Mouse (Mus musculus) limb, embryonic 12.5 days (tissue): Measurements from ENCODE around the gene Ubox5. TPM values are rescaled to one million over a fixed set of nuclear protein-coding genes. Genes with fewer than 3 reads are reported as not detected.
A peak's percentile ranks its signal among the peaks of the same experiment; 100 is the strongest.

ENCODE experiments used
- ATAC-seq: fragments of 200-750 bp; cut with Nextera tagmentation; 2 replicates; pipeline ENCODE4 v1.8.0; 2017; ENCODE audit warnings: low read depth, moderate TSS enrichment; ENCODE audit not compliant: insufficient number of reproducible peaks, insufficient read depth, low FRiP score, low TSS enrichment
- H3K27ac ChIP-seq: fragments of 300-500 bp; sonication (generic); 2 replicates; pipeline ENCODE4 v1.5.1; 2016; ENCODE audit warnings: mild to moderate bottlenecking, moderate library complexity
- H3K27me3 ChIP-seq: fragments of 300-500 bp; sonication (generic); 2 replicates; pipeline ENCODE4 v1.6.1; 2016; ENCODE audit warnings: mild to moderate bottlenecking, moderate library complexity
- H3K36me3 ChIP-seq: fragments of 300-500 bp; sonication (generic); 2 replicates; pipeline ENCODE4 v1.6.1; 2016; ENCODE audit warnings: mild to moderate bottlenecking, moderate library complexity
- H3K4me1 ChIP-seq: fragments of 300-500 bp; sonication (generic); replicated peaks from 2 replicates; pipeline ENCODE4 v1.6.1; 2016
- H3K4me2 ChIP-seq: fragments of 300-500 bp; sonication (generic); 2 replicates; pipeline ENCODE4 v1.6.1; 2016; ENCODE audit warnings: mild to moderate bottlenecking, moderate library complexity
- H3K4me3 ChIP-seq: fragments of 300-500 bp; sonication (generic); replicated peaks from 2 replicates; pipeline ENCODE4 v1.5.1; 2016; ENCODE audit warnings: mild to moderate bottlenecking
- H3K9ac ChIP-seq: fragments of 300-500 bp; sonication (generic); replicated peaks from 2 replicates; pipeline ENCODE4 v1.6.1; 2016; ENCODE audit warnings: mild to moderate bottlenecking, moderate library complexity
- H3K9me3 ChIP-seq: fragments of 300-500 bp; sonication (generic); 2 replicates; pipeline ENCODE4 v1.6.1; 2016; ENCODE audit warnings: mild to moderate bottlenecking, moderate library complexity
- WGBS: fragments of 180-500 bp; shearing (Covaris S2); methylation state at CpG from one replicate; pipeline ENCODE4 v1.1.7; 2016; 5-methylcytosine and 5-hydroxymethylcytosine counted together
- polyA plus RNA-seq: library from polyadenylated mRNA; unstranded; fragments of >200 nt; fragmentation: Nextera tagmentation; extraction: Ambion mirVana; gene quantifications from 2 replicates; pipeline ENCODE4 v1.2.1, GENCODE M21; 2016

The Ubox5 gene
- polyA plus RNA-seq, 1 experiment from 2014 or later = 16.0 TPM

- peaks cover 45% of the 10 kb centered on the region for H3K36me3 ChIP-seq
- H3K9ac ChIP-seq = no peak overlapping the region
- no peaks in the 10 kb centered on the region for H3K27me3 ChIP-seq
- H3K9me3 ChIP-seq = no peaks in the 10 kb centered on the region
- no peak overlapping the region for H3K4me3 ChIP-seq
- no peak overlapping the region for H3K4me2 ChIP-seq
- H3K4me1 ChIP-seq = no peaks in the 10 kb centered on the region
- 96% methylated on average over 2 of the region's 2 CpGs for WGBS
- no peak for ATAC-seq
- no peak overlapping the region for H3K27ac ChIP-seq
These were observed 38.8 kb downstream of the Ubox5 start for GRCm38 (mm10) chr2:130591016-130591415.

- H3K27me3 ChIP-seq = peaks cover 12% of the 10 kb centered on the region; the same call in 1 of the 2 replicates
- no peaks in the 10 kb centered on the region for H3K4me1 ChIP-seq
- WGBS = 93% methylated on average over 2 of the region's 2 CpGs
- H3K36me3 ChIP-seq = peaks cover 32% of the 10 kb centered on the region
- no peak for ATAC-seq
- H3K9me3 ChIP-seq = no peaks in the 10 kb centered on the region
- no peak overlapping the region for H3K9ac ChIP-seq
- H3K4me3 ChIP-seq = no peak overlapping the region
- no peak overlapping the region for H3K27ac ChIP-seq
- no peak overlapping the region for H3K4me2 ChIP-seq
These were observed 40.1 kb downstream of the Ubox5 start for GRCm38 (mm10) chr2:130589761-130590160.

- Histone ChIP-seq H3K9ac (no peak overlapping the region), H3K27me3 (peaks cover 18% of the 10 kb centered on the region), H3K4me3 (no peak overlapping the region), H3K4me1 (no peaks in the 10 kb centered on the region), H3K4me2 (no peak overlapping the region), H3K27ac (no peak overlapping the region), H3K9me3 (no peaks in the 10 kb centered on the region), H3K36me3 (peaks cover 31% of the 10 kb centered on the region)
- 83% methylated on average over 4 of the region's 4 CpGs for WGBS
- no peak for ATAC-seq
These were observed 40.7 kb downstream of the Ubox5 start for GRCm38 (mm10) chr2:130589157-130589556.

GRCm38 (mm10) chr2:130588373-130588772 is 41.5 kb downstream of the Ubox5 start:
- Histone ChIP-seq H3K9ac (no peak overlapping the region), H3K4me3 (no peak overlapping the region), H3K36me3 (peaks cover 26% of the 10 kb centered on the region), H3K4me1 (no peaks in the 10 kb centered on the region), H3K4me2 (no peak overlapping the region), H3K27me3 (peaks cover 24% of the 10 kb centered on the region), H3K9me3 (no peaks in the 10 kb centered on the region), H3K27ac (no peak overlapping the region)
- no peak for ATAC-seq
- WGBS = 76% methylated on average over 2 of the region's 2 CpGs

GRCm38 (mm10) chr2:130586016-130586415 is 43.8 kb downstream of the Ubox5 start:
- no peak overlapping the region for H3K4me3 ChIP-seq
- ATAC-seq = no peak
- 81% methylated on average over 6 of the region's 6 CpGs for WGBS
- peaks cover 2% of the 10 kb centered on the region for H3K4me1 ChIP-seq
- no peak overlapping the region for H3K9ac ChIP-seq
- H3K9me3 ChIP-seq = no peaks in the 10 kb centered on the region
- H3K27ac ChIP-seq = no peak overlapping the region
- H3K27me3 ChIP-seq = peaks cover 48% of the 10 kb centered on the region
- H3K36me3 ChIP-seq = peaks cover 10% of the 10 kb centered on the region
- H3K4me2 ChIP-seq = no peak overlapping the region

- H3K36me3 ChIP-seq = no peaks in the 10 kb centered on the region
- H3K4me1 ChIP-seq = peaks cover 8% of the 10 kb centered on the region
- peaks cover 68% of the 10 kb centered on the region for H3K27me3 ChIP-seq
- no peaks in the 10 kb centered on the region for H3K9me3 ChIP-seq
- H3K27ac ChIP-seq = no peak overlapping the region
- no peak overlapping the region for H3K4me3 ChIP-seq
- ATAC-seq = no peak
- 83% methylated on average over 10 of the region's 10 CpGs for WGBS
- H3K4me2 ChIP-seq = no peak overlapping the region
- H3K9ac ChIP-seq = no peak overlapping the region
These were observed 45.8 kb downstream of the Ubox5 start for GRCm38 (mm10) chr2:130583902-130584560.

GRCm38 (mm10) chr2:130582552-130582951 is 47.3 kb downstream of the Ubox5 start, which contains the start of gene Avp:
TSS of gene Avp (minus strand) at chr2:130582554.
- Histone ChIP-seq H3K4me1 (peaks cover 10% of the 10 kb centered on the region), H3K36me3 (no peaks in the 10 kb centered on the region), H3K4me2 (peak within 1 kb of the TSS; percentile 59; the same call in 1 of the 2 replicates), H3K9ac (no peak within 1 kb of the TSS), H3K27me3 (peaks cover 83% of the 10 kb centered on the region), H3K4me3 (no peak within 1 kb of the TSS; the same call in 1 of the 2 replicates), H3K9me3 (no peaks in the 10 kb centered on the region; the same call in 1 of the 2 replicates), H3K27ac (no peak within 1 kb of the TSS)
- 37% methylated on average over 10 of the region's 10 CpGs for WGBS
- no peak for ATAC-seq

- ATAC-seq = no peak
- H3K4me3 ChIP-seq = peak overlapping the region; percentile 39
- H3K27me3 ChIP-seq = peaks cover 96% of the 10 kb centered on the region
- H3K9me3 ChIP-seq = no peaks in the 10 kb centered on the region; the same call in 1 of the 2 replicates
- H3K9ac ChIP-seq = 0 out of 2 replicates have a peak overlapping the region, but pooled peaks have one; percentile 42
- peaks cover 17% of the 10 kb centered on the region for H3K4me1 ChIP-seq
- H3K27ac ChIP-seq = no peak overlapping the region
- no peaks in the 10 kb centered on the region for H3K36me3 ChIP-seq
- 4% methylated on average over 16 of the region's 16 CpGs for WGBS
- H3K4me2 ChIP-seq = peak overlapping the region; percentile 59
These were observed 48.6 kb downstream of the Ubox5 start for GRCm38 (mm10) chr2:130581201-130581600.

GRCm38 (mm10) chr2:130579791-130580190 is 50.0 kb downstream of the Ubox5 start:
- no peaks in the 10 kb centered on the region; the same call in 1 of the 2 replicates for H3K9me3 ChIP-seq
- H3K4me1 ChIP-seq = peaks cover 19% of the 10 kb centered on the region
- H3K27me3 ChIP-seq = peaks cover 99% of the 10 kb centered on the region
- no peak overlapping the region for H3K4me2 ChIP-seq
- no peak overlapping the region for H3K9ac ChIP-seq
- H3K27ac ChIP-seq = no peak overlapping the region
- 10% methylated on average over 8 of the region's 8 CpGs for WGBS
- no peak overlapping the region for H3K4me3 ChIP-seq
- no peaks in the 10 kb centered on the region for H3K36me3 ChIP-seq
- ATAC-seq = no peak

- Histone ChIP-seq H3K9ac (no peak overlapping the region), H3K4me1 (peaks cover 19% of the 10 kb centered on the region), H3K27ac (no peak overlapping the region), H3K4me2 (no peak overlapping the region), H3K36me3 (no peaks in the 10 kb centered on the region), H3K4me3 (no peak overlapping the region), H3K9me3 (no peaks in the 10 kb centered on the region; the same call in 1 of the 2 replicates), H3K27me3 (peaks cover 98% of the 10 kb centered on the region)
- no peak for ATAC-seq
- 12% methylated on average over 11 of the region's 11 CpGs for WGBS
These were observed 51.7 kb downstream of the Ubox5 start for GRCm38 (mm10) chr2:130578148-130578547.

GRCm38 (mm10) chr2:130577632-130578031 is 52.2 kb downstream of the Ubox5 start:
- no peak overlapping the region for H3K9ac ChIP-seq
- H3K4me3 ChIP-seq = peak overlapping the region; percentile 35
- H3K9me3 ChIP-seq = no peaks in the 10 kb centered on the region; the same call in 1 of the 2 replicates
- H3K4me1 ChIP-seq = peaks cover 19% of the 10 kb centered on the region
- peaks cover 93% of the 10 kb centered on the region for H3K27me3 ChIP-seq
- H3K4me2 ChIP-seq = peak overlapping the region; percentile 7
- no peak for ATAC-seq
- no peaks in the 10 kb centered on the region for H3K36me3 ChIP-seq
- 5% methylated on average over 12 of the region's 12 CpGs for WGBS
- no peak overlapping the region for H3K27ac ChIP-seq
